Mouse (Mus musculus) lung, adult 2 months (tissue): ENCODE results near the gene Plin4.

Experiments used
- CTCF ChIP-seq: fragments of 200-500 bp; IDR thresholded peaks from 2 replicates; pipeline ENCODE4 v1.5.1; 2011; ENCODE audit warnings: mild to moderate bottlenecking, low read length, control low read depth; ENCODE audit not compliant: insufficient read depth
- POLR2A ChIP-seq: fragments of 200-500 bp; IDR thresholded peaks from 2 replicates; pipeline ENCODE4 v1.6.1; 2011; ENCODE audit warnings: low read depth, mild to moderate bottlenecking, control low read depth, low read length, borderline replicate concordance; ENCODE audit errors: extremely low read depth

DNA sequence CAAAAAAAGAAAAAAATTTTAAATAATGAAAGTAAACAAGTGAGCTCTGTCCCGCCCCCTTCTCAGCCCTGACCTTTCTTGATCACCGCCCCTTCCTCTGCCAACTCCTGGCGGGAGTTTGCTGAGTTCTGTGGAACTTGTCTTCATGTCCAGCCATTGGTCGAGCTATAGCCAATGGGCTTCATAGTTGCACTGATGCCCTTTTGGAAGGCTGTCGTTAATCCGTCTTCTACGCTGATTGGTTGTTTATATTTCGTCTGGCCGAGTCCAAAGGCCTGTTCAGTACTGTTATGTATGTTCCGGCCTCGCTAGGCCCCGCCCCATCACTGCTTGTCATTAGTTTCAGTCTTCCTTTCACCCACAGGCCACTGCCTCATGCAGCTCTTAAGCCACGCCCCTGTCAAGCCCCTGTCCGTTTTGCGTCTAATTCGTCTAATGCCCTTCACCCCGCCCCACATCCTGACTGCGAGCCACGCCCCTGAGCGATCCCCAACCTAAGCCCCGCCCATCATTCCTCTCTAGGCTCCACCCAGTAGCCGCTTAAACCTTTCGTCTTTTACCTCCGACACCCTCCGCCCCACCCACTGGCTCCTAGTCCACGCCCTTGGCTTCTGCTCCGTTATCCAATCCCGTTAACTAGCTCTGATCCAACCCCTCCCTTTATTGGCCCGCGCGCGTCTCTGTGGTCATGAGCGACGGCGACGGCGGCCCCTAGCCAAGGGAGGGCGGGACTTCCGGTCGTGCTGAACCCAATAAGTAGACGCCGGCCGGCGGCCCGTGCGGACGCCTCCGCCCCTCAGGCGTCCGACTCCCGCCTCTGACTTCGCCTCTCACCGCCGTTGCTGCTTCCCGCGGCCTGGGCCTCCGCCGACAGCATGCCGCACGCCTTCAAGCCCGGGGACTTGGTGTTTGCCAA is 30.5 kb downstream of the Plin4 start, which contains the start of gene Hdgfl2:
- TF ChIP-seq CTCF (no peak), POLR2A (peak; percentile 84)
